Mouse (Mus musculus) lung, adult 2 months (tissue): ENCODE measurements around the gene Nenf.

Source experiments
- CTCF ChIP-seq: fragments of 200-500 bp; IDR thresholded peaks from 2 replicates; pipeline ENCODE4 v1.5.1; 2011; ENCODE audit warnings: mild to moderate bottlenecking, low read length, control low read depth; ENCODE audit not compliant: insufficient read depth
- POLR2A ChIP-seq: fragments of 200-500 bp; IDR thresholded peaks from 2 replicates; pipeline ENCODE4 v1.6.1; 2011; ENCODE audit warnings: low read depth, mild to moderate bottlenecking, control low read depth, low read length, borderline replicate concordance; ENCODE audit errors: extremely low read depth

- TF ChIP-seq POLR2A = no peak
- TF ChIP-seq CTCF = no peak
Observed at GRCm38 (mm10) chr1:191324733-191325590, 7.0 kb upstream of the Nenf start.
